Mouse (Mus musculus): ENCODE results near the gene Ipmk.

Gene Ipmk

GRCm38 (mm10) chr10:71340195-71340594 lies 7.4 kb upstream of the Ipmk start:
- no peak for DNase-seq (ENCODE audit: low spot score)

- DNase-seq (ENCODE audit: low spot score): no peak
Measured at GRCm38 (mm10) chr10:71341290-71341689, 6.3 kb upstream of the Ipmk start.

- DNase-seq (ENCODE audit: low spot score): no peak
Measured at GRCm38 (mm10) chr10:71342030-71342805, 5.3 kb upstream of the Ipmk start.

GRCm38 (mm10) chr10:71343130-71343529 lies 4.4 kb upstream of the Ipmk start:
- no peak for DNase-seq (ENCODE audit: low spot score)

- no peak for DNase-seq (ENCODE audit: low spot score)
Measured at GRCm38 (mm10) chr10:71343567-71344265, 3.8 kb upstream of the Ipmk start.

- DNase-seq (ENCODE audit: low spot score): peak; percentile 92
Measured at GRCm38 (mm10) chr10:71344579-71345143, 2.9 kb upstream of the Ipmk start, which contains the start of gene Cisd1. Gene Cisd1 (minus strand): TSS chr10:71344954.

- no peak for DNase-seq (ENCODE audit: low spot score)
Measured at GRCm38 (mm10) chr10:71346106-71346505, 1.5 kb upstream of the Ipmk start.

GRCm38 (mm10) chr10:71346722-71347508 lies 648 bp upstream of the Ipmk start:
- peak; percentile 79 for DNase-seq (ENCODE audit: low spot score)

- peak; percentile 64 for DNase-seq (ENCODE audit: low spot score)
Measured at GRCm38 (mm10) chr10:71347964-71348636, 537 bp downstream of the Ipmk start.

GRCm38 (mm10) chr10:71348637-71349280 lies 1.2 kb downstream of the Ipmk start:
- peak; percentile 48 for DNase-seq (ENCODE audit: low spot score)

- no peak for DNase-seq (ENCODE audit: low spot score)
Measured at GRCm38 (mm10) chr10:71349290-71349689, 1.7 kb downstream of the Ipmk start.

- no peak for DNase-seq (ENCODE audit: low spot score)
Measured at GRCm38 (mm10) chr10:71351301-71351700, 3.7 kb downstream of the Ipmk start.

GRCm38 (mm10) chr10:71353850-71354249 lies 6.3 kb downstream of the Ipmk start:
- DNase-seq (ENCODE audit: low spot score): no peak

- no peak for DNase-seq (ENCODE audit: low spot score)
Measured at GRCm38 (mm10) chr10:71354947-71355346, 7.4 kb downstream of the Ipmk start.

- DNase-seq (ENCODE audit: low spot score): no peak
Measured at GRCm38 (mm10) chr10:71361044-71361443, 13.5 kb downstream of the Ipmk start.

GRCm38 (mm10) chr10:71361836-71362562 lies 14.4 kb downstream of the Ipmk start:
- DNase-seq (ENCODE audit: low spot score): no peak

- DNase-seq (ENCODE audit: low spot score): no peak
Measured at GRCm38 (mm10) chr10:71363440-71363839, 15.9 kb downstream of the Ipmk start.

GRCm38 (mm10) chr10:71363858-71364257 lies 16.3 kb downstream of the Ipmk start:
- DNase-seq (ENCODE audit: low spot score): no peak

GRCm38 (mm10) chr10:71368128-71368940 lies 20.8 kb downstream of the Ipmk start:
- no peak for DNase-seq (ENCODE audit: low spot score)

- DNase-seq (ENCODE audit: low spot score): no peak
Measured at GRCm38 (mm10) chr10:71369466-71369865, 21.9 kb downstream of the Ipmk start.

All from testis, postnatal 10 days (tissue).